Comparison of ENCODE assay signal across 10 mouse cellular contexts in the genomic region with DNA sequence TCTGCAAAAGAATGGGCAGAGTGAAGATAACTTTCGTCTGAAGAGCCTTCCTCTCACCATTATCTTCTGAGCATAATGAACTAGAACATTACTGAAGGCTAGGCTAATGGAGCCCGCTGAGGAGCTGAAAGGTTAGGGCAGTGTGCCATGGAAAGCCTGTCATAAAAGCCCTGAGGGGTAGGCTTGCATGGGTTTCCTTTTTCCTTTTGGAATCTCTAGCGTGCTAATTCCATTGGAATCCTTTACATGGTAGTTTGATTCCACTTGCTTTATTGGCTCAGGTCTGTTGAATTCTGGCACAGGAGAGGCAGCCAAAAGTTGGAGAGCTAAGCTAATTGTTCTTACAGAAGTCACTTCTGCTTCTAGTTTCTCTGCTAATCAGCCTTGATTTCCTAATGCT. TPM values are rescaled to one million over a fixed set of nuclear protein-coding genes. Genes with fewer than 3 reads are reported as not detected.
DNase-seq lines count a peak whose midpoint lies in the region; ATAC-seq and TF ChIP-seq lines count a peak whose summit lies in the region.
"Had no signal": no experiment of that assay in that cellular context is flagged by ENCODE, and none has a peak within 500 bp of the region (broad histone marks: within the 10 kb centered on the region; RNA-seq: fewer than 3 reads in every experiment).

No protein-coding gene starts in this region.

- H3K27ac ChIP-seq in forebrain, embryonic 16.5 days (ENCODE audit: low read length), result peak overlapping the region; percentile 12; the same call in 1 of the 2 replicates
- no peak overlapping the region for H3K27ac ChIP-seq in forebrain, embryonic 10.5 days
- peak overlapping the region; percentile 4; the same call in 1 of the 2 replicates for H3K27ac ChIP-seq in lung, embryonic 15.5 days
- H3K27ac ChIP-seq in midbrain, postnatal 0 days (ENCODE audit: low read depth, low read length), result no peak overlapping the region

- TF ChIP-seq CTCF in midbrain, postnatal 0 days (IDR thresholded peaks at IDR 0.05), result no peak

- no peak overlapping the region for H3K4me3 ChIP-seq in forebrain, embryonic 16.5 days (replicated peaks; ENCODE audit: low read length)
- H3K4me3 ChIP-seq in forebrain, embryonic 10.5 days, result no peak overlapping the region
- no peak overlapping the region for H3K4me3 ChIP-seq in lung, embryonic 15.5 days
- H3K4me3 ChIP-seq in midbrain, postnatal 0 days (ENCODE audit: low read depth, low read length), result no peak overlapping the region

- no peak for DNase-seq in forebrain, embryonic 10.5 days (ENCODE audit: extremely low spot score, low spot score)
- DNase-seq in lung, postnatal 25 days (ENCODE audit: low spot score), result no peak
- peak; percentile 47 for DNase-seq in gastrocnemius, postnatal 14 days
- DNase-seq in midbrain, postnatal 0 days (ENCODE audit: low spot score), result peak; percentile 69
- DNase-seq in layer of hippocampus, adult 9-11 months, result no peak
- DNase-seq: lung, adult 18-20 months; thymus, adult 2 months had no signal

- H3K9ac ChIP-seq in forebrain, embryonic 16.5 days (replicated peaks; ENCODE audit: low read depth, low read length), result no peak overlapping the region
- no peak overlapping the region for H3K9ac ChIP-seq in lung, embryonic 15.5 days
- H3K9ac ChIP-seq in midbrain, postnatal 0 days (replicated peaks; ENCODE audit: low read length, poor library complexity, severe bottlenecking), result no peak overlapping the region

- no peaks in the 10 kb centered on the region for H3K9me3 ChIP-seq in forebrain, embryonic 16.5 days (ENCODE audit: control insufficient read depth, low read length)
- no peaks in the 10 kb centered on the region; the same call in 1 of the 2 replicates for H3K9me3 ChIP-seq in forebrain, embryonic 10.5 days
- no peaks in the 10 kb centered on the region for H3K9me3 ChIP-seq in lung, embryonic 15.5 days
- H3K9me3 ChIP-seq in midbrain, postnatal 0 days (ENCODE audit: low read length), result no peaks in the 10 kb centered on the region

- H3K4me1 ChIP-seq in forebrain, embryonic 16.5 days (replicated peaks; ENCODE audit: control insufficient read depth, insufficient read depth, low read length), result peaks cover 15% of the 10 kb centered on the region
- peaks cover 15% of the 10 kb centered on the region for H3K4me1 ChIP-seq in forebrain, embryonic 10.5 days
- H3K4me1 ChIP-seq in lung, embryonic 15.5 days, result 0 out of 2 replicates have a peak, but pooled peaks cover 8% of the 10 kb centered on the region
- H3K4me1 ChIP-seq in midbrain, postnatal 0 days (ENCODE audit: insufficient read depth, low read length), result no peaks in the 10 kb centered on the region

- H3K36me3 ChIP-seq in forebrain, embryonic 16.5 days (ENCODE audit: control insufficient read depth, insufficient read depth), result peaks cover 36% of the 10 kb centered on the region
- peaks cover 98% of the 10 kb centered on the region for H3K36me3 ChIP-seq in forebrain, embryonic 10.5 days (replicated peaks)
- H3K36me3 ChIP-seq in lung, embryonic 15.5 days, result peaks cover 49% of the 10 kb centered on the region
- peaks cover 23% of the 10 kb centered on the region for H3K36me3 ChIP-seq in midbrain, postnatal 0 days (ENCODE audit: insufficient read depth, low read length)

- no peak for ATAC-seq in forebrain, embryonic 16.5 days
- ATAC-seq in lung, embryonic 15.5 days (ENCODE audit: borderline replicate concordance, extremely low read depth, low FRiP score, low TSS enrichment), result no peak
- ATAC-seq in midbrain, postnatal 0 days (ENCODE audit: low FRiP score), result no peak
- ATAC-seq in granulocyte monocyte progenitor cell, adult 5-6 weeks (replicated peaks; ENCODE audit: poor library complexity, severe bottlenecking), result no peak

- 45% methylated on average over 3 of the region's 3 CpGs for WGBS in forebrain, embryonic 16.5 days
- 61% methylated on average over 3 of the region's 3 CpGs for WGBS in forebrain, embryonic 10.5 days
- WGBS in lung, embryonic 15.5 days, result 69% methylated on average over 3 of the region's 3 CpGs
- 23% methylated on average over 3 of the region's 3 CpGs for WGBS in midbrain, postnatal 0 days

- no peak overlapping the region for H3K4me2 ChIP-seq in forebrain, embryonic 16.5 days (ENCODE audit: low read length)
- no peak overlapping the region for H3K4me2 ChIP-seq in lung, embryonic 15.5 days
- H3K4me2 ChIP-seq in midbrain, postnatal 0 days (ENCODE audit: low read depth, low read length, poor library complexity, severe bottlenecking), result no peak overlapping the region

- H3K27me3 ChIP-seq in forebrain, embryonic 16.5 days (replicated peaks; ENCODE audit: control insufficient read depth, insufficient read depth, low read length), result no peaks in the 10 kb centered on the region
- no peaks in the 10 kb centered on the region for H3K27me3 ChIP-seq in forebrain, embryonic 10.5 days (ENCODE audit: poor library complexity, severe bottlenecking)
- no peaks in the 10 kb centered on the region for H3K27me3 ChIP-seq in lung, embryonic 15.5 days
- no peaks in the 10 kb centered on the region for H3K27me3 ChIP-seq in midbrain, postnatal 0 days (ENCODE audit: insufficient read depth, low read length)

- intact Hi-C loops in gastrocnemius, postnatal 14 days (cut with DNase I; ENCODE audit: low total_unique reads), result no loop called here

RNA-seq across cellular contexts. Expression of gene Cemip2, which starts 20.6 kb away (rescaled TPM):
- polyA plus RNA-seq in forebrain, embryonic 16.5 days (2015; fragmentation: Nextera tagmentation; extraction: Ambion mirVana), result 37.2 and 37.6 TPM in 2 replicates
- 56.4 and 58.7 TPM in 2 replicates for polyA plus RNA-seq in forebrain, embryonic 10.5 days (2016; fragmentation: Nextera tagmentation; extraction: Ambion mirVana)
- 29.4 and 32.3 TPM in 2 replicates for polyA plus RNA-seq in lung, embryonic 15.5 days (2015; fragmentation: Nextera tagmentation; extraction: Ambion mirVana)
- total RNA-seq in gastrocnemius, postnatal 14 days (2021), result 1 to 10 TPM; 6.4 to 7.7 TPM
- total RNA-seq in midbrain, postnatal 0 days (2014; rRNA removed), result 26.3 and 35.4 TPM in 2 replicates
- 13.0 and 15.8 TPM in 2 replicates for polyA plus RNA-seq in midbrain, postnatal 0 days (2015; fragmentation: Nextera tagmentation; extraction: Ambion mirVana)
- 10.1 and 13.9 TPM in 2 replicates for total RNA-seq in granulocyte monocyte progenitor cell, adult 5-6 weeks (2014; fragmentation: Nextera tagmentation)
- total RNA-seq in granulocyte monocyte progenitor cell, adult 5-6 weeks (2017), result 24.0 and 24.5 TPM in 2 replicates

Comparison
In these comparisons a context has a peak if more than half of its experiments do, and no peak if none do; other contexts are left out.
1. H3K27ac ChIP-seq: peak in forebrain, embryonic 16.5 days (single experiment) and lung, embryonic 15.5 days (single experiment); none in forebrain, embryonic 10.5 days (single experiment) and midbrain, postnatal 0 days (single experiment).
2. DNase-seq: peak in gastrocnemius, postnatal 14 days (single experiment) and midbrain, postnatal 0 days (single experiment); none in forebrain, embryonic 10.5 days (single experiment), lung, postnatal 25 days (single experiment) and layer of hippocampus, adult 9-11 months (single experiment).